Mouse (Mus musculus) thymus, adult 18-20 months (tissue): ENCODE measurements around the gene Grin2a.
"Not testable (repeated sequence)": the region's sequence is repeated elsewhere in the genome, so short reads cannot be mapped to it uniquely, and the experiment has no call there.

Experiments
- DNase-seq, 2 experiments: peaks; one replicate each; pipeline ENCODE4 v3.0.0; 2022; ENCODE audit warnings: mixed read lengths in 2 of 2

Gene Grin2a

DNA sequence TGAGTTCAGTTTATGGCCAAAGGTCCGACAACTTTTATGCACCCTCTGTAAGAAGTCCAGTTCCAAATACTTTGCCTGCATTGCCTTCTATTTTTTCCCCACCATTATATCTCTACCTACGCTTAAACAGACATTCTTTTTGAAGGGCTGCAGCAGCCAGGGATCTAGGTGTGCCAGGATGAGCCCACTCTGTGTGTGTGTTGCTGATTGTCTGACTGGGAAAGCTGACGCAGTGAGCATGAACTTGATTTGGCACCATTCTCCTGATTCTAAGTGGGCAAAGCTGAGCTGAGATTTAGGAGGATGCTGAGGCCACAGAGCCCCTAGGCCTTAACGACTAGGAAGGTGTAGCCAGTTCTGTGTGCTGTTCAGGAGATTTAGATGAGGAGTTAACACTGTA is 378.6 kb downstream of the Grin2a start:
- DNase-seq: no peak

DNA sequence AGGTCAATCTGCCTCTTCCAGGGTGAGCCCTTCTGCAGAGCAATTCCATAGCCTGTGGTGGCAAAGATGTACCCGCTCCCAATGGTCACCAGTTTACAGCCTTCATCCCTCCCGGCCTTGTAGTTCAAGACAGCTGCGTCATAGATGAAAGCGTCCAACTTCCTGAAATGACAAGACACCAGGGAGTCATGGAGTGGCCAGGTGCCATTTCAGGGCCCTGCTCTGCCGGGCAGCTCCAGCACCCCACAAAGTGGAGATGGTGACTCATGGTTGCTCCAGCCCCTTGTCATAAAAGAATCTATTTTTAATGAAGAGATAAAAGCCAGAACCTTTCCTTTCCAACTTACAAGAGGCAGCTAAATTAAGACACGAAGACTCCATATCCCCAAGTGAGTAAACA is 382.8 kb downstream of the Grin2a start:
- not testable (repeated sequence) for DNase-seq

DNA sequence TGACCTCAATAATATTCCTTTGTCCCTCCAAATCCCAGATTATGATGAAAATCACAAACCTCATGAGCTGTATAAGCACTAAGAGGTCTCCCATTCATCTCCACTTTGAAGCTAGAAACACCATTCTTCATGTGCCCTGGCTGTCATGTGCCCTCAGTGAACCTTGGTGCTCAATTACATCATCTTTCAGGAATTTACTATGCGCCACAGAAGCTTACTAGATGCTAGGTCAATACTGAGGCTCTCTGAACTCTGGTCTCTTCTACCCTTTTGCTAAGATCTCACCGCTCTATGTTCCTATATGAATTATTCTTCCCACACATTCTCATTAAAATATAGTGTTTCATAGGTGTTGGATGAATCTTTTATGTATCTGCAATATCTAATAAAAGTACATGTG is 387.9 kb downstream of the Grin2a start:
- no peak for DNase-seq

DNA sequence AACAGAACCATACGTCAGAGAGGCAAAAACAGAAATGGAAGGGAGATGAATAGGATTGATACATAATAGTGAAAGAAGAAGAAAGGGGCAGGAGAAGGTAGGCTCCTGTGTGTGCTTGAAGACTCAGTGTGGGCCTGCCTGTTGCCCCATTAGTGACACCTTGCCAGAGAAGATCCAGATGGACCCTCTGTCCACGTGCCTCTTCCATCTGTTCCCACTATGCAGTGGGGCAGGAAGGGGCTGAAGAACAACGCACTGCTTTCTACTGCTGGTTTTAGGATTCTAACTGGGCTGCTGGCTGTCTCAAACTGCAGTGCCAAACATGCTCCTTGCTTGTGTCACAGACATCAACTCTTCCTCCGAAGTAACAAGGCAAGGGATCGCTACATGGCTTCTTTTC is 391.4 kb downstream of the Grin2a start:
- DNase-seq: no peak

DNA sequence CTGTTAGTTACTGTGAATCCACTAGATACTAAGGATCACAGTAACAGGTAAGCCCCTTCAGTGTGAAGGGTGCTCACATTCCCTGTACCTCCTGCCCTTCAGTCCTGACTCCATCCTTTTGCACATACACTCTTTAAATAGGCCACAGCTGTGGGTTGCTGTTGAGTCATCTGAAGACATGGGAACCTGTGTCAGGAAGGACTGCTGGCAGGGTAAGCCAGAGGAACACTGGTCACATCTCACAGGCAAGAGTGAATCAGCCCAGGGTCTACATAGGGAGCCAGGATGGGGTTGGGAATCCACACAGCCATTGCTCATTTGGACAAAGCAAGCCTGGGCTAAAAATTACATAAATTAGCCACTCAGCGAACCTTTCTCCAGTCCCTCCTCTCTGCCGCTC is 392.8 kb downstream of the Grin2a start:
- no peak for DNase-seq

DNA sequence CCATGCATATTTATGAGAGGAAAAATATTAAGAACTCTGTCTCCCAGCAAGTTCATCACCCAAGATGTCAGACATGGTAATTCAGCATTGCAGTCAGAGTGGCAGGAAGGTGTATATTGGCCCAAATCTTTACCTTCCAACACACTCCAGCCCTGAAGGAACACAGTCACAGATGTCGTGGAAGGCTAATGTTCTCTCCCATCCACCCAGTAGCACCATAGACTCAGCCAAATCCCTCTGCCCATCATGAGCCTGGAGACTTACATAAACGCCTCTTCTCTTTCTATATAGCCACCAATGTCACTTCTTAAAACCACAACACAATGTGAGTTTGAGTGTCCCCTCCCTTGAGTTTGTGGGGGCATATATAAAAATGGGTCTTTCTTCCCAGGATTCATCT is 406.2 kb downstream of the Grin2a start:
- no peak for DNase-seq

DNA sequence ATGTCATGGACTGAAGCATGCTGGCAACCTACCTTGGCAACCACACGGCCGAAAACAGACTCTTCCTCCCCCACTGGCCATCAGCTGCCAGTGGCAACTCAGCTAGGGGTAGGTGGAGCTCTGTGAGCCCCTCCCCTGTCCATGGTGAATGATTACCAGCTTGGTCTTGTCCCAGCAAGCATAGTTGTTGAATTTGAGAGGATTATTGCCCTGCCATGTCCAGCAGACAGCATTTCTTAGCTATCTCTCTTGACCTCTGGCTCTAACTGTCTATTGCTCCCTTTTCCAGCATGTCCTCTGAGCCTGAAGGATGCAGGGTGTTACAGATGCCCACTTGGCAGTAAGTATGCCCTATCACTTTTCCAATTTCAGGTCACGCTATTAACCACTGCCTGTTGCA is 406.9 kb downstream of the Grin2a start:
- no peak for DNase-seq

DNA sequence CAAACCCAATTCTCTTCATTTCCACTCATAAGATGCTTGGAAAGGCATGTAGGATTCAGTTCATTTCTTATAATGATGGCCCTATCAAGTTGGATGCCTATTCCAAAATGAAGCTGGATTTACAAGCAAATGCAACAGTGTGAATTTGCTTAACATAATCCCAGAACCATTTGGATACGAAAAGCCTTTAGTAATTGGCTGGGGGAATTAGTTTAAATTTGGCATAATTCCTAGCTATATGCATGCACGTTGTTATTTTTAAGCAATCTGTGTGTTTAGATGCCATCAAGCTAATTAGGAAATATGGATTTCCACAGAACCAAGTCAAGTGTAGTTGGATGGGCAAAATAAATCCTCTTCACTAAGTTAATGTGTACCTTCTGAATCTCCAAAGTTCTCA is 411.4 kb downstream of the Grin2a start:
- no peak for DNase-seq

DNA sequence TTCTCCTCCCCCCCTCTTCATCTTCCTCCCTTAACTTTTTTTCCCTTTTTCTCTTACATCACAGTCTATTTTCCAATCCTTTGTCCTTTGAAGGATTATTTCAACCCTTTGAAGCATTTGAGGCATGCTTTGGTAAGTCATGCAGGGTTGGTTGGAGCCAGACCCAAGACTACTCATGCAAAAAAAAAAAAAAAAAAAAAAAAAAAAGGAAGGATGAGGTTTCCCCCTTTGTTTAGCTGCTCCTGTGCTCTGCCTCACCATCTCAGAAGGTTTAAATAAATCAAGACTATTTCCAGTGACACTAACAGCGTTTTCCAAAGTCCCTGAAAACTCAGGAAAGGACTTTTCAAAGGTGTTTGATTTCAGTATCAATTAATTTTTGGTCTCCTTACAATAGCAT is 423.6 kb downstream of the Grin2a start:
- DNase-seq: no peak

DNA sequence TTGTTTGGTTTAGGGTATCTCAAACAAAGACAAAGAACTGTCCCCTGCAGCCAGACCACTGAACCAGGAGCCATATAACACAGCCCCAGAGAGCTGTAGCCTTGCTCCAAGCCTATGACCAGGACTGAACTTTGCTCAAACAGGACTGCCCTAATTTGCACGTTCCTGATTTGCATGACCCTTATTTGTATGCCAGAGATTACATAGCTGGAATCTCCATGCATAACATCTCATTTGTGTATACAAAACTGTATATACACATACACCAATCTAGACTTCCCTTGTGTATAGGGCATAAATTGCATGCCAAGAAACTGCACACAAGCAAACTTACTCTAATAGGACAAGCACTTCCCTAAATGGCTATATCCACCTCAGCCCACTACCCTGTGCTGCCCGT is 428.1 kb downstream of the Grin2a start:
- no peak for DNase-seq

DNA sequence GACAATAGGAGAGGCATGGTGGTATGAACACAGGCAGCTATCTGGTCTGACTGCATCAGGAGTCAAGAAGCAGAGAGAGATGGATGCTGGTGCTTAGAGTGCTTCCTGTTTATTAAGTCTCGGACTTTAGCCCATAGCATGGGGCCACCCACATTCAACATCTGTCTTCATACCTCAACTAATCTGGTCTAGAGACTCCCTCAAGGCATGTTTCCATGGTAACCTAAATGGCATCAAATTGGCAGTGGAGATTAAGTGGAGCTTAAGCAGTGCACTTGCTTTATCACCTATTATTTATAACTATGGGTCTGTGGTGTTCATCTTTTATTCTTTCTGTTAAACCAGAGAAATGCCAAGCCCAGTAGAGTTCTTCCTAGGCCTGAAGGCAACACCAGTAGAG is 433.5 kb downstream of the Grin2a start:
- no peak for DNase-seq

DNA sequence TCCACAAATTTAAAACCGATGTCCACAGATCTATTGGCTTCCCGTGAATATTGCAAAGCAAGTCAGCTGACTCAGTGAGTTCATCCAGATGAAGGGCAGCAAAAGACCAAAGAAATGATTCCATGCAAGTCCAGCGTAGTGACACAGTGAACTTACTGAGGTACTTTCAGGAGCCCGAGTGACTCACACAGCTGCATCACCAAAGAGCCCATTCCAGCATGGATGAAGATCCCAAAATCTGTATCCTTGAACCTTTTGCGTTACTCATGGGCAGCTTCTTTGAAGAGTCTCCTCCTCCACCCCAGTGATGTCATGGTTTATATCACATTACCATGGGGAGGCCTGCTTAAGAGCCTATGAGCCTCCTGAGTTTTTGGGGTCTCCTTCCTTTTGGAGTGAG is 460.2 kb downstream of the Grin2a start:
- no peak for DNase-seq

DNA sequence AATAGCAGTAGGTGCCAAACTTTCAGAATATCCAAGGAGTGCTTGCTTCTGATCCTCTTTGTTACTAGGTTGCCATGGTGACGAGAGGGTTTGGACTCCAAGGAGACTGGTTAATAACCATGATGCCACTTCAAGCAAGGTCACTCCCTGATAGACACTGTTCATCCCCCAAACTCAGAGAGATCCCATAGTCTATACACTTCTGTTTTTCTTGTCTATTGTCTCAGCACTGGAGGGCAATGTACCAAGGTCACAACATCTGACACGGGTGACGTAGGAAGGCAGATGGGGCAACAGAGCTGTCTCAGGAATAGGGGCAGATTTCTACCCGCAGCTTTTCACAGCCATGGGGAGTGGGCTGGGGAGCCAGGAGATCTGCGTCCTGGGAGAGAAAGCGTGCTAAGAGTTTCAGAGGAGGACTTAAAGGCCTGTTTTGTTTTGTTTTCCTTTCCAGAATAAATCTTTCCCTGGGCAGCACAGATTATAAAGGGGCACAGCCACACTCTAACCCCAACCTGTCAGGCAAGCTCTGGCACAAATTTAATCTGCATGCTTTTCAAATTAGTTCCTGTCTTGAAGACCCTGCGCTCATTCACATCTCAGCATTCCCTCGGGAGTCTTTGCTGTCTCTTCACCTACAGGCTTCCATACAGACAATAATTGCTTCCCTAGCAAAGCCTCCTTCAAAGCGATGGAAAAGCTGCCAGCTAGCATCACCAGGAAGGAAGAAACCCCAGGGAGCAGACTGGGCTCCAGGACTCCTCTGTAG is 461.6 kb downstream of the Grin2a start:
- no peak for DNase-seq

DNA sequence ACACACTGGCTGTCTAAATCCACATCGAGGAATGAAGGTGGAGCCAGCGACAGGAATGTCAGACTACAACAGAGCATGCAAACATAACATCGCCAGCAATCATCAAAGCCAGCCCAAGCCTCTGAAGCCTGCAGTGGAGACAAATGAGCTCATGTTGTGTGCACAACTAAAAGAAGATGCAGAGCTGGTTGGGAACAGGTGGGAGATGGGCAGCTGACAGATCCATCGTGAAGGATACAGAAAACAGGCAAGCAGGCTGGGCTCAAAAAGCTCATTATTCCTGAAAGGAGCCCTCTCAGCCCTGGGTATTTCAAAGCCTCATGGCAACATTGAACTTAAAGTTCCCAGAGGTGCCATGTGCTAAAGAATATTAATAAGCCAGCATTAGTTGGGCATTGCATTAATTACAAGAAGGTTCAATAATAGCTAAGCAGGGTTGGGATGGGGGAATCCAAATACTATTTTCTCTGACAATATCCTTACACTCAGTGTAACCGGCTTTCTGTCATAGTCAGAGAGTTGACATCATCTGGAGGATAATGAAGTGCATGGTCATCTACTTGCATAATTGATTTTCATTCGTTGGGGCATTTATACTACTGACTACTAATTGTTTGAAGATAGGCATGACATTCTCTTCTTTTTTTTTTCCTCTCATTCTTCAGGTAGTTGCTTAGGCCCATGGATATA is 462.4 kb downstream of the Grin2a start:
- DNase-seq: no peak

DNA sequence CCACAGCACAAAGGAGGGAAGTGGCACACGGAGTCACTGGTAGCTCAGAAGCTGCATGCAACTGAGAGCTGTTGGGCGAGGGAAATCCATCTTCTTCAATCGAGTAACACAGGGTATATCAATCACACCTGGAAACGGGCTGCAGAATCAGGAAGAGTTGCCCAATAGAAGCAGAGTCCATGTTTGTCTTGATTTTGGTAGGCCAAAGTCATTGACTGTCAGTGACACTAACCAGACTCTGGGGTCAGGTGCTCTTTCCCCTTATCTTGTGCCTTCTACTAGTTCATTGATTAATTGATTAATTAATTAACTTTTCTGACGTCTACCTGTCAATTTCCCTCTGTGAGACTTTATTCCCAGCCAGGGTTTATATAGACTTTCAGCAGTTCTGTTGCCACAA is 468.1 kb downstream of the Grin2a start:
- no peak for DNase-seq

DNA sequence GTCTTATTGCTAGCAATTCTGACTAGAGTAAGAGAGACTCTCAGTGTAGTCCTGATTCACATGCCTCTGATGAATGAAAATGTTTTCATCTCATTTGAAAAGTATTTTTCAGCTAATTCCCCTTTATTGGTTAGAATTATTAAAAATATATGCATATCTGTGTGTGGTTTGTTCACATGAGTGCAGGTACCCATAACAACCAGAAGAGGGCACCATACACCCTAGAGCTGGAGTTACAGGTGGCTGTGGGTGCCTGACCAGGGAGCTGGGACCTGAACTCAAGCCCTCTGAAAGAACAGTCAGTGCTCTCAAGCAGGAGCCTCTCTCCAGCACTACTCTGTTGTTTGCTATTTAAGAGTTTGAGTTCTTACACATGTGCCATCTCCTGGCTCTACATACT is 472.0 kb downstream of the Grin2a start:
- DNase-seq: no peak
